Mouse (Mus musculus) heart, postnatal 0 days (tissue): Measurements from ENCODE around the gene Get4. TPM values are rescaled to one million over a fixed set of nuclear protein-coding genes. Genes with fewer than 3 reads are reported as not detected.
A peak's percentile ranks its signal among the peaks of the same experiment; 100 is the strongest.

Experiments
- ATAC-seq: fragments of 200-750 bp; cut with Nextera tagmentation; 2 replicates; pipeline ENCODE4 v1.8.0; 2017; ENCODE audit warnings: low read depth, moderate number of reproducible peaks, moderate library complexity; ENCODE audit not compliant: insufficient read depth
- DNase-seq: peaks from one replicate; pipeline ENCODE4 v3.0.0-alpha.2; 2016; ENCODE audit warnings: low spot score
- H3K27ac ChIP-seq: fragments of 300-500 bp; sonication (generic); 2 replicates; pipeline ENCODE4 v1.5.1; 2014; ENCODE audit warnings: low read depth, mild to moderate bottlenecking
- H3K27me3 ChIP-seq: fragments of 300-500 bp; sonication (generic); 2 replicates; pipeline ENCODE4 v1.6.1; 2014; ENCODE audit warnings: low read length, mixed read lengths; ENCODE audit not compliant: control insufficient read depth, insufficient read depth
- H3K36me3 ChIP-seq: fragments of 300-500 bp; sonication (generic); replicated peaks from 2 replicates; pipeline ENCODE4 v1.6.1; 2014; ENCODE audit warnings: low read length, mixed read lengths; ENCODE audit not compliant: control insufficient read depth, insufficient read depth
- H3K4me1 ChIP-seq: fragments of 300-500 bp; sonication (generic); 2 replicates; pipeline ENCODE4 v1.6.1; 2014; ENCODE audit warnings: antibody characterized with exemption; ENCODE audit not compliant: control insufficient read depth, insufficient read depth
- H3K4me2 ChIP-seq: fragments of 300-500 bp; sonication (generic); 2 replicates; pipeline ENCODE4 v1.6.1; 2014; ENCODE audit warnings: low read depth, mild to moderate bottlenecking, low read length, moderate library complexity
- H3K4me3 ChIP-seq: fragments of 300-500 bp; sonication (generic); 2 replicates; pipeline ENCODE4 v1.5.1; 2014; ENCODE audit warnings: low read depth, low read length
- H3K9ac ChIP-seq: fragments of 300-500 bp; sonication (generic); replicated peaks from 2 replicates; pipeline ENCODE4 v1.6.1; 2014; ENCODE audit warnings: low read depth, low read length, mixed read lengths
- H3K9me3 ChIP-seq: fragments of 300-500 bp; sonication (generic); replicated peaks from 2 replicates; pipeline ENCODE4 v1.6.1; 2016; ENCODE audit warnings: low read length; ENCODE audit not compliant: control insufficient read depth
- CTCF ChIP-seq: IDR thresholded peaks from 2 replicates; pipeline ENCODE4 v1.5.1; 2016; ENCODE audit warnings: antibody characterized with exemption, control low read depth, low read depth
- EP300 ChIP-seq: IDR thresholded peaks from 2 replicates; pipeline ENCODE4 v1.6.1; 2016; ENCODE audit warnings: antibody characterized with exemption, low read depth
- WGBS: fragments of 180-500 bp; shearing (Covaris S2); extraction: QIAGEN DNeasy Blood & Tissue Kit; methylation state at CpG from one replicate; pipeline ENCODE4 v1.1.7; 2014; 5-methylcytosine and 5-hydroxymethylcytosine counted together
- polyA plus RNA-seq: library from polyadenylated mRNA; unstranded; fragments of >200 nt; fragmentation: Nextera tagmentation; extraction: Ambion mirVana; gene quantifications from 2 replicates; pipeline ENCODE4 v1.2.1, GENCODE M21; 2015
- total RNA-seq: library from RNA; depleted of rRNA; stranded (reverse); fragments of >200 nt; gene quantifications from 2 replicates; pipeline ENCODE4 v1.2.3, GENCODE M21; 2014; ENCODE audit warnings: low replicate concordance

The Get4 gene
- total and polyA plus RNA-seq, 2 experiments from 2014 or later: 61.6 to 153 TPM

- Histone ChIP-seq H3K9ac (no peak overlapping the region), H3K4me3 (no peak overlapping the region), H3K9me3 (no peaks in the 10 kb centered on the region), H3K4me1 (no peaks in the 10 kb centered on the region), H3K4me2 (no peak overlapping the region), H3K27ac (no peak overlapping the region), H3K27me3 (no peaks in the 10 kb centered on the region), H3K36me3 (peaks cover 9% of the 10 kb centered on the region)
- DNase-seq (no peak), ATAC-seq (no peak)
- no peak for TF ChIP-seq EP300
- TF ChIP-seq CTCF: peak; percentile 61
- WGBS: 84% methylated on average over 10 of the region's 10 CpGs
These were observed 43.0 kb upstream of the Get4 start for GRCm38 (mm10) chr5:139208871-139209684.

GRCm38 (mm10) chr5:139209685-139210026, 42.5 kb upstream of the Get4 start:
- Histone ChIP-seq H3K4me3 (no peak overlapping the region), H3K9me3 (no peaks in the 10 kb centered on the region), H3K27ac (no peak overlapping the region), H3K4me2 (no peak overlapping the region), H3K9ac (no peak overlapping the region), H3K36me3 (peaks cover 9% of the 10 kb centered on the region), H3K4me1 (no peaks in the 10 kb centered on the region), H3K27me3 (no peaks in the 10 kb centered on the region)
- WGBS: 92% methylated on average over 7 of the region's 7 CpGs
- no peak for TF ChIP-seq CTCF
- no peak for TF ChIP-seq EP300
- DNase-seq (no peak), ATAC-seq (no peak)

DNA sequence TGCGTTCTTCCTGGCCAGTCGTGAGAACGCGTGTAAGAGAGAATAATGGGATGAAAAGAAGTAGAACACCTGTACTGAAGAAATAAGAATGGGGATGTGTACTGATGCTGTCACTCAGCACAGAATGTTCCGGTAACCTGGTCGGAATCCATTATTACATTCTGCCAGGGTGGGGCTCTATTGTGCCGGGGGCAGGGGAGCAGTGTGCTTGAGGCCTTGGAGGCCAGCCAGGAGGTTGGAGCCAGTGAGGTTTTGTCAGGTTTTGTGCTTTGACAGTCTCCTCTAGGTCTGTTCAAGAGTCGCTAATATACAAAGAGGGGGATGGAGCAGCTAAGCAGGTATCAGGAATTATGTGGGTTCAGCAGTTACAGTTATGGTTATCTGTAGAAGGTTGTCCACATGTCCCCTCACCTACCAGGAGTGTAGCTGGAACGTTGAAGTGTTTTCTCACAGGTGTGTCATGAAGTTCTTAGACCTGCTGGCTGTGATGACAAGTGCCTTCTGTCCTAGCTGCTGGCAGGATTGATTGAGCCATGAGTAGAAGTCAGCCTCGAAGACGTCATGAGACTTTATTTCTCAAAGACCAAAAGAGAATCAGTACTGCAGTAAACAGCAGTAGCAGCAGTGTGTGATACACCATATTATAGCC, 40.3 kb upstream of the Get4 start:
- no peaks in the 10 kb centered on the region for H3K27me3 ChIP-seq
- DNase-seq: no peak
- H3K9ac ChIP-seq: no peak overlapping the region
- TF ChIP-seq CTCF: no peak
- no peak for TF ChIP-seq EP300
- no peaks in the 10 kb centered on the region for H3K4me1 ChIP-seq
- no peak overlapping the region for H3K4me3 ChIP-seq
- no peak overlapping the region for H3K27ac ChIP-seq
- WGBS: 66% methylated on average over 11 of the region's 11 CpGs
- H3K4me2 ChIP-seq: no peak overlapping the region
- H3K36me3 ChIP-seq: peaks cover 16% of the 10 kb centered on the region
- no peak for ATAC-seq
- no peaks in the 10 kb centered on the region for H3K9me3 ChIP-seq

GRCm38 (mm10) chr5:139214298-139214697, 37.8 kb upstream of the Get4 start:
- Histone ChIP-seq H3K9ac (no peak overlapping the region), H3K27ac (no peak overlapping the region), H3K36me3 (peaks cover 16% of the 10 kb centered on the region), H3K4me1 (no peaks in the 10 kb centered on the region), H3K4me2 (no peak overlapping the region), H3K4me3 (no peak overlapping the region), H3K9me3 (no peaks in the 10 kb centered on the region), H3K27me3 (no peaks in the 10 kb centered on the region)
- no peak for DNase-seq
- TF ChIP-seq EP300 (no peak), CTCF (no peak)
- ATAC-seq: no peak

DNA sequence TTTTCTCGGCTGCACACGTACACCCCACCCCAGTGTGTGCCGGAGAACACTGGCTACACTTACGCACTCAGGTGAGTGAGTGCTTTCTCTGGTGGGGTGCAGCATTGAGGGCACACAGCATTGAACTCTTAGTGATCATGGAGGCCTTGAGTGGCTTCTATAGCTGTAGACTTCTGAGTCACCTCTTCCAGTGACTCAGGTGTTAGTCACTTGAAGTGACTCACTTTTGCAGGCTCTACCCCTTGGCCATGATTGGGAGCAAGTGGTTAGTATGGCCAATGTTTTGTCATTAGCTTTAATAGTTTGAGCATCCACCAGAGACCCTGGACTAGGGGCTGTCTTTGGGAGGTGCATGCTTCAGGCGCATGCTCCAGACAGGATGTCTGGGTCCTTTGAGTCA, 36.9 kb upstream of the Get4 start:
- no peak overlapping the region for H3K9ac ChIP-seq
- DNase-seq: no peak
- peaks cover 15% of the 10 kb centered on the region for H3K36me3 ChIP-seq
- H3K27me3 ChIP-seq: no peaks in the 10 kb centered on the region
- H3K4me3 ChIP-seq: no peak overlapping the region
- no peak for TF ChIP-seq CTCF
- TF ChIP-seq EP300: no peak
- H3K4me2 ChIP-seq: no peak overlapping the region
- no peaks in the 10 kb centered on the region for H3K9me3 ChIP-seq
- ATAC-seq: no peak
- no peak overlapping the region for H3K27ac ChIP-seq
- 0 out of 2 replicates have a peak, but pooled peaks cover 5% of the 10 kb centered on the region for H3K4me1 ChIP-seq
- 93% methylated on average over 5 of the region's 5 CpGs for WGBS
